Mouse (Mus musculus): ENCODE results near the gene Ifna14. TPM values are rescaled to one million over a fixed set of nuclear protein-coding genes. Genes with fewer than 3 reads are reported as not detected.
A peak's percentile ranks its signal among the peaks of the same experiment; 100 is the strongest.
"Not testable (repeated sequence)": the region's sequence is repeated elsewhere in the genome, so short reads cannot be mapped to it uniquely, and the experiment has no call there.

The Ifna14 gene
- polyA plus RNA-seq (2017; shearing (Covaris generic)), result not detected

GRCm38 (mm10) chr4:88571698-88572097 is at the start of gene Ifna14:
TSS of gene Ifna14 (minus strand) at chr4:88571798.
- ATAC-seq, result no peak

- no peak for ATAC-seq
Measured at GRCm38 (mm10) chr4:88603276-88603675, 31.7 kb upstream of the Ifna14 start, which contains the start of gene Ifna12. TSS of gene Ifna12 (minus strand) at chr4:88603376.

- no peak for ATAC-seq
Measured at GRCm38 (mm10) chr4:88592285-88592684, 20.7 kb upstream of the Ifna14 start, which contains the start of gene Ifna9. TSS of gene Ifna9 (minus strand) at chr4:88592385.

- no peak for ATAC-seq
Measured at GRCm38 (mm10) chr4:88561791-88562190, 9.8 kb downstream of the Ifna14 start.

- ATAC-seq, result not testable (repeated sequence)
Measured at GRCm38 (mm10) chr4:88558145-88558544, 13.5 kb downstream of the Ifna14 start, which contains the start of gene Ifna15. TSS of gene Ifna15 (minus strand) at chr4:88558245.

GRCm38 (mm10) chr4:88550161-88550945 is 21.2 kb downstream of the Ifna14 start:
- ATAC-seq, result peak; percentile 100

GRCm38 (mm10) chr4:88547986-88548385 is 23.6 kb downstream of the Ifna14 start:
- no peak for ATAC-seq

GRCm38 (mm10) chr4:88543649-88544234 is 27.9 kb downstream of the Ifna14 start:
- ATAC-seq, result peak; percentile 91

GRCm38 (mm10) chr4:88537328-88537727 is 34.3 kb downstream of the Ifna14 start:
- peak; percentile 64 for ATAC-seq

GRCm38 (mm10) chr4:88536640-88537039 is 35.0 kb downstream of the Ifna14 start:
- no peak for ATAC-seq

GRCm38 (mm10) chr4:88535742-88536141 is 35.9 kb downstream of the Ifna14 start:
- no peak for ATAC-seq

GRCm38 (mm10) chr4:88534903-88535302 is 36.7 kb downstream of the Ifna14 start:
- ATAC-seq, result no peak

GRCm38 (mm10) chr4:88533499-88533898 is 38.1 kb downstream of the Ifna14 start:
- no peak for ATAC-seq

- no peak for ATAC-seq
Measured at GRCm38 (mm10) chr4:88530892-88531291, 40.7 kb downstream of the Ifna14 start.

GRCm38 (mm10) chr4:88530271-88530670 is 41.3 kb downstream of the Ifna14 start:
- no peak for ATAC-seq

- no peak for ATAC-seq
Measured at GRCm38 (mm10) chr4:88526379-88527049, 45.1 kb downstream of the Ifna14 start.

GRCm38 (mm10) chr4:88525393-88525792 is 46.2 kb downstream of the Ifna14 start:
- no peak for ATAC-seq

- no peak for ATAC-seq
Measured at GRCm38 (mm10) chr4:88523241-88523640, 48.4 kb downstream of the Ifna14 start.

- ATAC-seq, result no peak
Measured at GRCm38 (mm10) chr4:88522674-88523073, 48.9 kb downstream of the Ifna14 start, which contains the start of gene Ifnb1. TSS of gene Ifnb1 (minus strand) at chr4:88522774.
